Mouse (Mus musculus) spleen, adult 18-20 months (tissue): ENCODE data around the gene Dnajb14.
A peak's percentile ranks its signal among the peaks of the same experiment; 100 is the strongest.
"Not testable (repeated sequence)": the region's sequence is repeated elsewhere in the genome, so short reads cannot be mapped to it uniquely, and the experiment has no call there.

ENCODE experiments used
- DNase-seq, 2 experiments: peaks; one replicate each; pipeline ENCODE4 v3.0.0; 2022; ENCODE audit warnings: mixed read lengths in 2 of 2

Dnajb14 gene

GRCm38 (mm10) chr3:137918932-137919311 is 51.4 kb downstream of the Dnajb14 start:
- DNase-seq: no peak

GRCm38 (mm10) chr3:137919398-137919797 is 51.9 kb downstream of the Dnajb14 start:
- DNase-seq: no peak

- DNase-seq: no peak
Measured at GRCm38 (mm10) chr3:137920594-137920993, 53.1 kb downstream of the Dnajb14 start.

GRCm38 (mm10) chr3:137927010-137927409 is 59.5 kb downstream of the Dnajb14 start:
- DNase-seq: no peak

GRCm38 (mm10) chr3:137929940-137930339 is 62.5 kb downstream of the Dnajb14 start:
- DNase-seq: no peak

GRCm38 (mm10) chr3:137932748-137933147 is 65.3 kb downstream of the Dnajb14 start:
- no peak for DNase-seq

GRCm38 (mm10) chr3:137933986-137934385 is 66.5 kb downstream of the Dnajb14 start:
- no peak for DNase-seq

- DNase-seq: no peak
Measured at GRCm38 (mm10) chr3:137935570-137936525, 68.4 kb downstream of the Dnajb14 start.

- DNase-seq: no peak
Measured at GRCm38 (mm10) chr3:137936541-137936940, 69.1 kb downstream of the Dnajb14 start.

- no peak for DNase-seq
Measured at GRCm38 (mm10) chr3:137938608-137939007, 71.1 kb downstream of the Dnajb14 start.

- DNase-seq: no peak
Measured at GRCm38 (mm10) chr3:137940757-137941156, 73.3 kb downstream of the Dnajb14 start.

GRCm38 (mm10) chr3:137941555-137941954 is 74.1 kb downstream of the Dnajb14 start:
- no peak for DNase-seq

- no peak for DNase-seq
Measured at GRCm38 (mm10) chr3:137942098-137942622, 74.7 kb downstream of the Dnajb14 start.

- no peak for DNase-seq
Measured at GRCm38 (mm10) chr3:137943737-137944154, 76.3 kb downstream of the Dnajb14 start.

- no peak for DNase-seq
Measured at GRCm38 (mm10) chr3:137946827-137947226, 79.4 kb downstream of the Dnajb14 start.

GRCm38 (mm10) chr3:137947525-137947924 is 80.0 kb downstream of the Dnajb14 start:
- no peak for DNase-seq

GRCm38 (mm10) chr3:137950191-137950885 is 82.9 kb downstream of the Dnajb14 start:
- DNase-seq: peak in 1 of 2 experiments; percentile 33

- DNase-seq: not testable (repeated sequence)
Measured at GRCm38 (mm10) chr3:137951302-137951701, 83.8 kb downstream of the Dnajb14 start.

GRCm38 (mm10) chr3:137951819-137952218 is 84.3 kb downstream of the Dnajb14 start:
- DNase-seq: no peak

- DNase-seq: no peak
Measured at GRCm38 (mm10) chr3:137952225-137952913, 84.9 kb downstream of the Dnajb14 start.

- DNase-seq: peak; percentile 51 to 55
Measured at GRCm38 (mm10) chr3:137952914-137953880, 85.7 kb downstream of the Dnajb14 start.
